Mouse (Mus musculus) v-Abl transformed pro-B cells (cell line): ENCODE measurements around the gene N4bp2l1.

Experiments
- in situ Hi-C, 2 experiments: fragments of 400-800 bp; cut with MboI; formaldehyde crosslinking; loops; one replicate each; pipeline ENCODE4 v1.15.1; 2025; ENCODE audit not compliant: unreplicated experiment in 2 of 2

The N4bp2l1 gene

DNA sequence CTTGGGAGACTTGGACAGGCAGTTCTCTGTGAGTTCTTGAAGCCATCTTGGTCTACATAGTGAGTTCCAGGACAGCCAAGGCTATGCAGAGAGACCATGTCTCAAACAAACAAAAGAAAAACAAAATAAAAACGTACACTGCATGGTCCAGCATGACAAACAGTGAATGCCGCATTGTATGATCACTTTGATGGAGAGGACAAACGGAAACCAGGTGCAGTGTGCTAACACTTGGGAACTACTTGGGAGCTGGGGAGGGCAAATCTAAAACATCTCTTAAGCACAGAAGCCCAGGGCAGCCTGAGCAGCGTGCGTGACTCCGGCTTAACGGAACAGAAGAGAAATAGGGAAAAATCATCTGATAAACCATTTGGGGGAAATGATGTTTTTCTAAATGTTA, at the start of gene N4bp2l1:
TSS of gene N4bp2l1 (minus strand) at position 101 of the 400 bp plus-strand sequence.
- in situ Hi-C loops: loop anchor here in 1 of 2 experiments (5.0 to 10.0 kb wide), 2 partner anchors 48 to 65 kb away; no protein-coding TSS in a partner anchor

DNA sequence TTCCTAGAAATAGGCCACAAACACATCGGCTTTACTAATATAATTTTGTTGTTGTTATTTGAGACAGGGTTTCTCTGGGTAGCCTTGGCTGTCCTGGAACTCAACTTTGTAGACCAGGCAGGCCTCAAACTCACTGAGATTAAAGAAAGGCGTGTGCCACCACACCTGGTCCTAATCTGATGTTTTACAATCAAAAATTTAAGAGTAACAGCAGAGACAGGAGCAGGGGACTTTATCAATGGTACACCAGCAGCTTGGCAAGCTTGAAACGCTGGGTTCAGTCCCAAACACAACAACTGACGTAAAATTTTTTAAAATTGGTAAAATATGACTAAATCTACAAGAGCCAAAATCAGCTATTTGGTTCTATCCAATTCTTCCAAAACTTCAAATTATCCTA, 47.9 kb upstream of the N4bp2l1 start:
- in situ Hi-C loops: loop anchor here (5.0 to 10.0 kb wide), 2 partner anchors 50 to 53 kb away; partner anchors contain the start of gene N4bp2l1 (in 1 of the 2)

DNA sequence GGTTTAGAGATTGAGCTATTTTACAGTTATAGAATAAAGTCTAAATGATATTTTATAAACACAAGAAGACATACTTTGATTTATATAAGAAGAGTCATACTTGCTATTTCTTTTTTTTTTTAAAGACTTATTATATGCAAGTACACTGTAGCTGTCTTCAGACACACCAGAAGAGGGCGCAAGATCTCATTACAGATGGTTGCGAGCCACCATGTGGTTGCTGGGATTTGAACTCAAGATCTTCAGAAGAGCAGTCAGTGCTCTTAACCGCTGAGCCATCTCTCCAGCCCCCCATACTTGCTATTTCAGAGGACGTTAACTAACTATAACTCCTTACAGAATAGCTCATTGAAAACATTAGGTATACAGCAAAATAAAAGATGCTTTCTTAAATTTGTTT, 46.4 kb upstream of the N4bp2l1 start:
- in situ Hi-C loops: loop anchor here (5.0 to 10.0 kb wide), 2 partner anchors 49 to 51 kb away; partner anchors contain the start of gene N4bp2l1 (in 1 of the 2)

DNA sequence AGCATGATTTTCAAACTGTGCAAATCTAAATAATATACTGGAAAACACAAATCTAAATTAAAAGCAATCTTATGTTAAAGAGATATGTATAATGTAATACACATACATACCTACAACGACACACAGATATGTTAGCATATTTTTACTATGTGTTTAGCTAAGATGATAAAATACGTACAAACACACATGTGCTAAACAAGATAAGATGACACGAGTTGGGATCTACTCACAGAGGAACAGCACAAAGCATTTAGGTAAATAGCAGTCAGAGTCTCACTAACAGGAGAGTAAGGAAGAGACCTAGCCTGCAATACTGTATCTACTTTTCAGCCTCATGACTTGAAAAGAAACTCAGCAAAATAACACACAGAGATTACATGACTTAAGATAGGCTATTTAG, 44.5 kb upstream of the N4bp2l1 start:
- in situ Hi-C loops: loop anchor here (5.0 to 10.0 kb wide), 2 partner anchors 47 to 49 kb away; partner anchors contain the start of gene N4bp2l1 (in 1 of the 2)

DNA sequence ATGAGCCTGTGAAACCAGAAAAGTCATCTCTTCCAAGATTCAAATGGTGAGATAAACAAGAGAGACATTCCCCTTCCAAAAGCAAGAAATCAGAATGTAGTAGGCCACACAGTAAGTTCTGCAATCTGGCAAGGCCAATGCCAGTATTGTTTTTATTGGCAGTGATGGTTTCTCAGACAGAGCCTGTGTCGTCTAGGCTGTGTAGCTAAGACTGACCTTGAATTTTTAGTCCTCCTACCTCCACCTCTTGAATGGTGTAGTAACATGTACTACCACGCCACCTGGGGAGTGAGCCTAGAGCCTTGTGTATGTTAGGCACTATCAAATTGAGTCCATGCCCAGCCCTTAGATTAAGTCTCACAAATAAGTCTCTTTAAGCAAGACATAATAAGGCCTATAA, 32.7 kb upstream of the N4bp2l1 start:
- in situ Hi-C loops: no loop called here

DNA sequence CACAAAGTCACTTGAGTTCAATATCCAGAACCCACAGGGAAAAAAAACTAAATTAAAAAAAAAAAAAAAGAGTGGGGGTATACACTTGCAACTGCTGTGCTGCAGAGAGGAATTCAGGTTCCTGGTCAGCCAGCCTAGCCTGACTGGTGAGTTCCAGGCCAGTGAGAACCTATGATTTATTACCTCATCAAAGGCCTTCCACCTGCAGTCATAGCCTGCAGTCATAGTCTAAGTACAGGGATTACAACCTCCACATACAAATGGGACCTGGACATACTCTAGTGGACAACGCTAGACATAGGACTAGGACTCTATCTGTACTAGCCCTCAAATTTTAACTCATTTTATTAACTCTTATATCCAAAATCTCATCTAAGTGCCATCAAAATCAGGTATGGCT, 32.3 kb upstream of the N4bp2l1 start:
- in situ Hi-C loops: no loop called here

DNA sequence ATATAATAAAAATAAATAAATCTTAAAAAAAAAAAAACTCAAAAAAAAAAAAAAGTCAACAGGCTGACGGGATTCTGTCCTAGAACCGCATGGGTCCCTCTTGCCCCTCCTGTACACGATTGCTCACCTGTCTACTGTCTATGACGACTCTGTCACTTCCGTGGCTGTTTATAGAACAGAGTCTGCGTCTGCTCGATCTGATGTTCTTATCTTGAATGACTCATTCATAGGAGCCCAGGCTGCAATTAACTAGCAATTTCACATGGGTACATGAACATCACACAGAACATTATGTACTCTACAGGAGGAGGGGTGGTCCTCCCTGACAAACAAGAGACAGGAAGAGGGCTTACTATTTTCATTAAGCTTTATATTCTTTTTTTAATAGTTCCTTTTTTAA, 28.5 kb upstream of the N4bp2l1 start:
- in situ Hi-C loops: no loop called here

DNA sequence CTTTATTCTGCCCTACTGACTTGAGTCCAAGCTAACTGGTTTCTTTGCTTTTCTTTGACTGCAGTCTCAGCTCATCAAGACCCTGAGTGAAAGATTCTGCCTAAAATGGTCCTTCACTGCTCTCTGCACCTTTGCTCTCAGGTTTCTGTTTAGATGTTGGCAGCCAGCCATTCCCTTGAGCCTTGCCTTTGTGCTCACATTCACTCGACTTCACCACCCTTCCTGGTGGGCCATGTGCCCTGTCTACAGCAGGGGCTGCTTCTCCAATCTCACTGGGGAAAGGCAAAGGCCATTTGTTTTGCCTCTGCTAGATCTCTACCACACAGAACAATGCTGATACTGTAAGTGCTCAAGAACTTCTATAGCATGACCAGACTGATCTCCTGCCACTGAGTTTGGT, 25.8 kb upstream of the N4bp2l1 start:
- in situ Hi-C loops: loop anchor here in 1 of 2 experiments (25.0 kb wide), 1 partner anchor 1410 kb away; no protein-coding TSS in a partner anchor

DNA sequence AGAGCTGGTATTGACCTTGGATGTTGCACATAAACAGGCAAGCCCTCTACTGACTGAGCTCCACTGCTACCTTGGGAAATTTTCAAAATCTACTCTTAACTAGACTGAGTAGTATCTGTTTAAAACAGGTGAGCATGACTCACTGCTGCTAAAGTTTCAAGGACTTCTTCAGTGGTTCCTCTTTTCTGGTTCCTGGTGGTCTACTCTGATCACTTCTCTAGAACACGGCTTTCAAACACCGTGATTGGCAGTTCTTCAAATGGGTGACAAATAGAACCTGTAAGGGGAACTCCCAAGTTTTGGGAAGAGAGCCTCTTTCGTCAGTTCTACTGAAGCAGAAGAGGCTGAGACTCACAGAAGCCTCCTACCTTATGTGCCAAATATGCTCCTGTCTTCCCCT, 24.6 kb upstream of the N4bp2l1 start:
- in situ Hi-C loops: loop anchor here in 1 of 2 experiments (25.0 kb wide), 1 partner anchor 1409 kb away; no protein-coding TSS in a partner anchor

DNA sequence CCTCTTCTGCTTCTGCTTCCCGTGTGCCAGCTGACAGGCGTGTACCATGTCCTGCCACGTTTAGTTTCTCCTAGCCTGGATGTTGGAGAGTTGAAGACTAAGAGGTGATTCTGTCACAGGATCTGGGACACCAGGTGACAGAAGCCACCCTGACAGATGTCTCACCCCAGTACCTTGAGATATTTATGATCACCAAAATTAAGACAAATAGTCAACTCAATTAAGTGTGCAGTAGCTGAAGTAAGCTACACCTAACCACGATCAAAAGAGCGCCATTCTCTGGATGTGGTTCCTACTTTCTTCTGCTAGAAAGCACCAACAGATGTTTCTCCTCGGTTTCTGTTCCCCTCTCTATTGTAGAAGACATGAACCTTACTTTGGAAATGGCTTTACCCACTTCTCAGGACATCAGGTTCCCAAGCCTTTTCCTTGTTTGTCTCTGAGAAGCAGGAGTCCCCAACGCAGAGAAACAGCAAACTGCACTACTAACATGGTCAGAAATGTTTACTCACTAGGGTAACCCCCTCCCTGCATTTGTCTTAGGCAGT, 23.7 kb upstream of the N4bp2l1 start:
- in situ Hi-C loops: loop anchor here in 1 of 2 experiments (25.0 kb wide), 1 partner anchor 1408 kb away; no protein-coding TSS in a partner anchor

DNA sequence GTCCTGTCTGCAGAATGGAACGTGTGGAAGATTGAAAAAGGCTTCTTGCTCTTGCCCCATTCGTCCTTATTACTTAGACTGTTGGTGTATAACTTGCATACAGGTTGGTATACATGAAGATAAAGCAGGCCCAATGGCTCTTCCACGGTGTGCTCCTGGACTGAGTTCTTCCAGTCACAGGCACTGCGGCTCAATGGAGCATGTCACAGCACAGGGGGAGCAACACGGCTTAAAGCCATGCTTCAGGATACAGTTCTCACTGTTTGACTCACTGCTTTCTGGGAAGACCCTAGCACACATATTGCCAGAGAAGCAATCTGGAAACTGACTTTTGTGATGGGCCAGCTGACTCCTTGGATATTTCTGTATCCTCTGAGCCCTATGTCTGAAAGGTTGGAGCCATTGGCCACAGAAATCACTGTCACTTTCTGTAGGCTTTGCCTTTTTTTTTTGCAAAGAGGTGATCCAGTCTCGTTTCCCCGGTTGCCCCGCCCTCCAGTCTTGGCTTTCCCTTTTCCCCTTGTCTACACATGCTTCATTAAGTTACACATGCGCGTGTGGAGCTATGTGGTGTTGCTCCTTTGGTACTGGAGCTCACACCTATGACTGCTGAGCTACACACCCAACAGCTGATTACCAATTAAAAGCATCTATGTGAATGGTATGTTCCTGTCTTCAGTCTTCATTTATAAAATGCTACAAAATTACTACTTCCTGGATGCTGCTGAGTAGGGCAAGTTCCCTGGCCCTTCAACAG, 21.8 kb upstream of the N4bp2l1 start:
- in situ Hi-C loops: loop anchor here in 1 of 2 experiments (25.0 kb wide), 1 partner anchor 1406 kb away; no protein-coding TSS in a partner anchor

DNA sequence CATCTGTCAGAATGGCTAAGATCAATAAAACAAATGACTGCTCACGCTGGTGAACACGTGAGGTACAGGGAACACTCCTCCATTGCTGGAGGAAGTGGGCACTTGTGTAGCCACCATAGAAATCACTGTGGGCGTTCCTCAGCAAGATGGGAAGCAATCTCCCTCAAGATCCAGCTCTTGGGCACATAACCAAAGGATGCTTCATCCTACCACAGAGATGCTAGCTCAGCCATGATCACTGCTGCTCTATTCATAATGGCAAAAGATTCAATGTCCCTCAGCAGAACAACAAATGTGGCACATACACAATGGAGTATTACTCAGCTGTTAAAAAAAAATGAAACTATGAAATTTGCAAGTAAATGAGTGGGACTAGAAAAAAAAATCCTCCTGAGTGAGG, 19.7 kb upstream of the N4bp2l1 start:
- in situ Hi-C loops: loop anchor here in 1 of 2 experiments (25.0 kb wide), 1 partner anchor 1404 kb away; no protein-coding TSS in a partner anchor

DNA sequence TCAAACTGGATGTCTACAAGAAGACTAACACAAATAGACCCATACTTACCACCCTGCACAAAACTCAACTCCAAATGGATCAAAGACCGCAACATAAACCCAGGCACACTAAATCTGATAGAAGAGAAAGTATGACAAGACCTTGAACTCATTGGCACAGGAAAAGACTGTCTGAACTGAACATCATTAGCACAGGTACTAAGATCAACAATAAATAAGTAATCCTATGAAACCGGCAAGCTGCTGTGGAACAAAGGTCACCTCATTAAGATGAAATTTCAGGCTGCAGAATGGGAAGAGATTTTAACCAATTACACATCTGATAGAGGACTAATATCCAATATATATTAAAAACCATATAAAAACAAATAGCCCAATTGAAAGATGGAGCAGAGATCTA, 19.2 kb upstream of the N4bp2l1 start:
- in situ Hi-C loops: loop anchor here in 1 of 2 experiments (25.0 kb wide), 1 partner anchor 1404 kb away; no protein-coding TSS in a partner anchor

DNA sequence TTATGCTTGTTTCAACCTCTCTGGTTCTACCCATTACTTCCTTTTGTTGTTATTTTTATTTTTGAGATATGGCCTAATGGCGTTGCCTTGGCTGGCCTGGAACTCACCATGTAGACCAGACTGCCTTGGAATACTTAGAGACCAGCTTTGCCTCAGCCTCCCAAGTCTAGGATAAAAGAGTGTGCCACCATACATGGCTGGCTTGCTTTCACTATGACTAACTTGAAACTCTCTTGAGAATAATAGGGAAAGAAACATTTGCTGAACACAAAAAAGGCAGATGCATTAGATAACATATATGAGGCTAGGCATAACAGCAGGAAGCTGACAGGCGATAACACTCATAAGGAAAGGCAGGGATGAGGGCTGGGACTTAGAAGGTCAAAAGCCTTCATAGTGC, 17.1 kb upstream of the N4bp2l1 start:
- in situ Hi-C loops: loop anchor here in 1 of 2 experiments (25.0 kb wide), 1 partner anchor 1402 kb away; no protein-coding TSS in a partner anchor

DNA sequence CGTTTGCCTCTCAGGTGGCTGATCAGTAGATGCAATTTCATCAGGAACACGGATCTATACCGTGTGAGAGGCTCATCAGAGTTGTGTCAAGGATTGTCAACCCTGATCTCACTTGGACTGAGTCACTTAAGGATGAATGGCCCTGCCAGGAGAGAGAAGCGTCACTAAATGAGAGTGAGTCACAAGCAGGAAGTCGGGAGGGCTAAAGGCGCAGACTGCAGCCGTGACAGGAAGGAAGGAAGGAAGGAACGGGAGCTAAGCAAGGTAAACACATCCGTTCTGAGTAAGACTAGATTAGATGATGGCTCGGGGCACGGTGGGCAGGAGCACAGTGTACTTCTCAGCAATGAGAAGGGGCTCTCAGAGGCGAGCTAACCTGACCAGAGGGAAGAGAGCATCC, 14.7 kb upstream of the N4bp2l1 start:
- in situ Hi-C loops: loop anchor here in 1 of 2 experiments (25.0 kb wide), 1 partner anchor 1399 kb away; no protein-coding TSS in a partner anchor

DNA sequence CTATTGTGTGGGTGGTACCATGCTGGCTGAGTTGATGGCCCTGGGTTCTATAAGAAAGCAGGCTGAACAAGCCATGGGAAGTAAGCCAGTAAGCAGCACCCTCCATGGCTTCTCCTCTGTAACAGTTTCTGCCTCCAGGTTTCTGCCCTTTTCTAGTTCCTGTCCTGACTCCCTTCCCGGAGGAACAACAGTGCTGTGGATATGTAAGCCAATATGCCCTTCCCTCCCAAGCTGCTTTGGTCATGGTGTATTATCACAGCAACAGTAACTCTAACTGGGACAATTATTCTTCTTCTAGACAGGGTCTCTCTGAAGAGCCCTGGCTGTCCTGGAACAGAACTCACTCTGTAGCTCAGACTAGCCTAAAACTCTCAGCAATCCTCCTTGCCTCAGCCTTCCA, 14.1 kb upstream of the N4bp2l1 start:
- in situ Hi-C loops: loop anchor here in 1 of 2 experiments (25.0 kb wide), 1 partner anchor 1399 kb away; no protein-coding TSS in a partner anchor

DNA sequence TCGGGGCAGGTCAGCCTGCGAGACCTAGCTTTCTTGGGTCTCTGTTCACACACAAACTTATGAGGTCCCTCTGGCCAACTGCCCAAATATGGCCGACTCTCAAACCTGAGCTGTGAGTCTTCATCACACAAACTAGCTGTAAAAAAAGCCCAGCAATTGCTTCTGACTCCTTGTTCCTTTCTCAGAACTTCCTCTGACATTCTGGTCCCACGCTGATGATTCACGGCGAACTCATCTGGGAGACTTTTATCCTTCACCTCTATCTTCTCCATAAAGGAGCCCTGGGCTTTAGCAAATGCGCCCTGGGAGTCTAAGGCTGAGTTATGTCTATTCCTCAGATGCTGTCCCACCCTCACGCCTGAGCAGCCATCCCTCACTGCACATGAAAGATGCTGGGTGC, 10.6 kb upstream of the N4bp2l1 start:
- in situ Hi-C loops: loop anchor here in 1 of 2 experiments (25.0 kb wide), 1 partner anchor 1395 kb away; no protein-coding TSS in a partner anchor

DNA sequence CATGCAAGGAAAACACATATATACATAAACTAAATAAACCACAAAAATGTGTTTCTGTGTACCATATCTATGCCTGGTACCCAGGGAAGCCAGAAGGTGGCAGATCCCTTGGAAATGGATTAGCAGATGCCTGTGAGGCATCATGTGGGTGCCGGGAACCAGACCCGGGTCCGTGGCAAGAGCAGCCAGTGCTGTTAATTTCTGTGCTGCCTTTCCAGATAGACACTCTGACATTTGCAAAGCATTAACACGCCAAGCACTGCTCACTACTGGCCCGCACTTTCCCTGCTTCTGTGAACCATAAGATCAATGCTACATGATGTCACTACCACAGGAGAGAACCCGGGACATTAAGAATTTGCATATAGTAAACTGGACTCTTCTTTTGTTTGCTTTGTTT, 9.1 kb upstream of the N4bp2l1 start:
- in situ Hi-C loops: loop anchor here in 1 of 2 experiments (25.0 kb wide), 1 partner anchor 1394 kb away; no protein-coding TSS in a partner anchor

DNA sequence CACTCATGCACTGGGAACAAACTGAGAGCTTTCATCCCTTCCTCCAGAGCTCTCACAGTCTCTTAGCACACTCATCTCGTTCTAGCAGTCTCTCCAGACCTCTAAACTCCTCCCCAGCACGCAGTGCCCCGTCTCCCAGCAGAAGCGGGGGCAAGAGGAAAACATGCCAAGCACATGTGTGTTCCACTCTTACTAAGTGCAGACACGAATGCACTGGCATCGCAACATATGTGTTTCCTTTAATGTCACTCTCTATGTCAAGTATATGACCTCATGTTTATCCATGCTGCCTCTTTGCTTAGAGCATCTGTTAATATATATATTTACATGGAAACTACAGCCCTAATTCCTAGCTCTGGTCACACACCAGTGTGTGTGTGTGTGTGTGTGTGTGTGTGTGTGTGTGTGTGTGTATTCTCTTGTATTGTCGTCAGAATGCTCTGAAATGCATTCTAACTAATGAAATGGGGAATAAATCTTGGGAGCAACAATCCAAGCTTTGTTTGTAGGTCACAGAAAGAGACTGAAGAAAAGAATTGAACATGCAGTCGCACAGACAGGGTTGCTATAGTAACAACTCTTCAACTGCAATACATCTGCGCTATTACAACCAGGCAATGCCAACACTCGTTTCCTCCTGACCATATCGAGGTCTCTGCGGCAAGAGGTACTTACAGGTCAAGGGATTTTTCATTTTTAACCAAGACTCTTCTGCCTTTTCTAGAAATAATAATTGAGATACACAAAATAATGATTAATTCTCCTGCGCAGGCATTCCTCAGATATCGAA, 4.6 kb upstream of the N4bp2l1 start:
- in situ Hi-C loops: loop anchor here in 1 of 2 experiments (25.0 kb wide), 1 partner anchor 1389 kb away; no protein-coding TSS in a partner anchor
